Mouse (Mus musculus) embryonic facial prominence, embryonic 14.5 days (tissue): Measurements from ENCODE around the gene Bud13. TPM values are rescaled to one million over a fixed set of nuclear protein-coding genes. Genes with fewer than 3 reads are reported as not detected.

ENCODE experiments used
- ATAC-seq: fragments of 200-750 bp; cut with Nextera tagmentation; 2 replicates; pipeline ENCODE4 v1.8.0; 2017; ENCODE audit warnings: low read depth, moderate number of reproducible peaks, moderate TSS enrichment
- DNase-seq: peaks from one replicate; pipeline ENCODE4 v3.0.0-alpha.2; 2015; ENCODE audit warnings: low spot score
- H3K27ac ChIP-seq: fragments of 300-500 bp; sonication (generic); replicated peaks from 2 replicates; pipeline ENCODE4 v1.5.1; 2014; ENCODE audit warnings: low read depth, mild to moderate bottlenecking, low read length, moderate library complexity
- H3K27me3 ChIP-seq: fragments of 300-500 bp; sonication (generic); replicated peaks from 2 replicates; pipeline ENCODE4 v1.6.1; 2014; ENCODE audit warnings: low read length; ENCODE audit not compliant: control insufficient read depth, insufficient read depth
- H3K36me3 ChIP-seq: fragments of 300-500 bp; sonication (generic); 2 replicates; pipeline ENCODE4 v1.6.1; 2014; ENCODE audit warnings: low read length, mixed read lengths; ENCODE audit not compliant: control insufficient read depth, insufficient read depth
- H3K4me1 ChIP-seq: fragments of 300-500 bp; sonication (generic); 2 replicates; pipeline ENCODE4 v1.6.1; 2014; ENCODE audit warnings: antibody characterized with exemption, low read length; ENCODE audit not compliant: control insufficient read depth, insufficient read depth
- H3K4me2 ChIP-seq: fragments of 300-500 bp; sonication (generic); 2 replicates; pipeline ENCODE4 v1.6.1; 2014; ENCODE audit warnings: low read depth, mild to moderate bottlenecking, low read length, moderate library complexity, mixed read lengths
- H3K4me3 ChIP-seq: fragments of 300-500 bp; sonication (generic); 2 replicates; pipeline ENCODE4 v1.5.1; 2014; ENCODE audit warnings: low read depth, mild to moderate bottlenecking, low read length
- H3K9ac ChIP-seq: fragments of 300-500 bp; sonication (generic); 2 replicates; pipeline ENCODE4 v1.6.1; 2014; ENCODE audit warnings: low read depth, mild to moderate bottlenecking, low read length, moderate library complexity, mixed read lengths
- H3K9me3 ChIP-seq: fragments of 300-500 bp; sonication (generic); 2 replicates; pipeline ENCODE4 v1.6.1; 2016; ENCODE audit warnings: low read length; ENCODE audit not compliant: control insufficient read depth
- WGBS: fragments of 180-500 bp; shearing (Covaris S2); extraction: QIAGEN DNeasy Blood & Tissue Kit; methylation state at CpG from one replicate; pipeline ENCODE4 v1.1.7; 2014; 5-methylcytosine and 5-hydroxymethylcytosine counted together
- polyA plus RNA-seq: library from polyadenylated mRNA; unstranded; fragments of >200 nt; fragmentation: Nextera tagmentation; extraction: Ambion mirVana; gene quantifications from 2 replicates; pipeline ENCODE4 v1.2.1, GENCODE M21; 2014

Bud13 gene
- polyA plus RNA-seq, 1 experiment from 2014 or later = 19.1 TPM

- Histone ChIP-seq H3K27ac (no peak overlapping the region; the same call in 1 of the 2 replicates), H3K4me1 (peaks cover 17% of the 10 kb centered on the region; the same call in 1 of the 2 replicates), H3K36me3 (no peaks in the 10 kb centered on the region), H3K4me3 (no peak overlapping the region), H3K9me3 (no peaks in the 10 kb centered on the region), H3K27me3 (no peaks in the 10 kb centered on the region; the same call in 1 of the 2 replicates), H3K9ac (peak overlapping the region; percentile 66; the same call in 1 of the 2 replicates), H3K4me2 (peak overlapping the region; percentile 60)
- no peak for ATAC-seq
- 67% methylated on average over 25 of the region's 25 CpGs for WGBS
- DNase-seq = no peak
Measured at GRCm38 (mm10) chr9:46327706-46328571, 45.1 kb downstream of the Bud13 start.

DNA sequence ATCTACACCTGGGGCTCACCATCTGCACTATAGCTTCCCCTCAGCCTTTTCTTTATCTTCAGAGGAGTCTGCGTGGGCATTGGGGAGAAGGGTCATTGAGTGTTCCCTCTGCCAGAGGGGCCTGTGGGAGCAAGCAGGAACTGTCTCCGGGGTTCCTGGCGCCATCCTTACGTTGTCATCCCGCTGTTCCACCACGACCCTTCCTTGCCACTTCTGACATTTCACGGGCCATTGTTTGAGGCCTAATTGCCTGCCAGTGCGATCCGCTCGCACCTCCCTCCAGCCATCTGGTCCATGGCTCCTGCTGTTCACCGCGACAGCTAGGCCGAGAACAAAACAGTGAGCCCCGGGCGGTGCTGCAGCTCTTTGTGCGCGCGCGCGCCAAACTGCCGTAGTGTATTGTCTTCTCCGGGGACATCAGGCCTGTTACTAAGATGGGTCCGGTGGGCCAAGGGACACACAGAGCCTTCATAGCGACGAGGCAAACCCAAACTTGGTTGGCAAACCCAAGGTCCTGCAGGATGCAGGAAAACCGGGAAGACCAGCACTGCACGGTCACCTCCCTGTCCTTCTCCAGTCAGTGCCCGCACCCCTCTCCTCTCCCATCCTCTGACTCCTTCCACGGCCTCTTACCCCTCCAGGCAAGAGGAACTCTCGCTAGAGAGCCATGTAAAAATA is 45.9 kb downstream of the Bud13 start:
- ATAC-seq = peak; percentile 80
- 6% methylated on average over 30 of the region's 30 CpGs for whole genome bisulfite sequencing
- peak overlapping the region; percentile 66 for H3K9ac ChIP-seq
- peak overlapping the region; percentile 60 for H3K4me2 ChIP-seq
- peak overlapping the region; percentile 65 for H3K27ac ChIP-seq
- no peaks in the 10 kb centered on the region; the same call in 1 of the 2 replicates for H3K27me3 ChIP-seq
- H3K36me3 ChIP-seq = no peaks in the 10 kb centered on the region
- DNase-seq = peak; percentile 83
- peak overlapping the region; percentile 29 for H3K4me3 ChIP-seq
- no peaks in the 10 kb centered on the region for H3K9me3 ChIP-seq
- peaks cover 17% of the 10 kb centered on the region; the same call in 1 of the 2 replicates for H3K4me1 ChIP-seq

GRCm38 (mm10) chr9:46329250-46329648 is 46.4 kb downstream of the Bud13 start:
- ATAC-seq (peak; percentile 60; the same call in 1 of the 2 replicates), DNase-seq (peak; percentile 43)
- 6% methylated on average over 19 of the region's 19 CpGs for WGBS
- Histone ChIP-seq H3K27me3 (no peaks in the 10 kb centered on the region; the same call in 1 of the 2 replicates), H3K9me3 (no peaks in the 10 kb centered on the region), H3K27ac (peak overlapping the region; percentile 65), H3K36me3 (no peaks in the 10 kb centered on the region), H3K9ac (peak overlapping the region; percentile 66), H3K4me2 (peak overlapping the region; percentile 60), H3K4me3 (peak overlapping the region; percentile 29), H3K4me1 (peaks cover 17% of the 10 kb centered on the region; the same call in 1 of the 2 replicates)

DNA sequence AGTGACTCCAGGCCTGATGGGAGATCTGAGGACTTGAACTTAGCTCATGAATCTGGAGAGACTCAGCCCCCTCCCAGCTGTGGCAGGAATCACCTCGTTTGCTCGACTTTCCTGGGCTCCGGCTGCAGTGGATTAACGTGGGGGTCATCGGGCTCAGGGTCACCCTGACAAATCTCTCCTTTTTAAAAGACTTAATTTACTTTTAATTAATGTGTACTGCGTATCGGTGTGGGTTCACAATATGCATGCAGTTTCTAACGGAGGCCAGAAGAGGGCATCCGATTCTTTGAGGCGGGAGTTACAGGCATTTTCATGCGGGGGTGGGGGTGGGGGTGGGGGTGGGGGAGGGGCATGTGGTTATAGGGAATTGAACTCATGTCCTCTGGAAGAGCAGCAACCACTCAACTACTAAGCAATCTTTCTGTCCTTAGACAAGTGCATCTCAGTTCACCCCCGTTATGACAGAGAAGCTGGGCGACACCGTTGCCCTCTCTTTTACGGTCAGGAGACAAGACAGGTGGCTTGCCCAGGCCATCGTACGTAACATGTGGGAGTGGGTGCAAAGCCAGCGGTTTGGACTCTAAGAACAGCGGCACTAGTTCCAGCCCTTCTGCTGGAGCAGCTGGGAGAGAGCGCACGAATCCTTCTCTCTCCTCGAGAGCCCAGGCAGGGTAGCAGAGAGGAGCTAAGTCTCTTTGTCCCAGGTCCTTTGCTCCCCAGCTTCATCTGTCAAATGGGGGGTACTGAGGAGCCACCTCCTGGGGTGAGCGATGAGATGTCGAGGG is 47.2 kb downstream of the Bud13 start:
- no peak for ATAC-seq
- H3K9me3 ChIP-seq = no peaks in the 10 kb centered on the region
- no peaks in the 10 kb centered on the region for H3K36me3 ChIP-seq
- H3K4me2 ChIP-seq = peak overlapping the region; percentile 60; the same call in 1 of the 2 replicates
- peaks cover 17% of the 10 kb centered on the region; the same call in 1 of the 2 replicates for H3K4me1 ChIP-seq
- H3K27me3 ChIP-seq = no peaks in the 10 kb centered on the region; the same call in 1 of the 2 replicates
- WGBS = 26% methylated on average over 24 of the region's 24 CpGs
- no peak for DNase-seq
- no peak overlapping the region for H3K9ac ChIP-seq
- H3K4me3 ChIP-seq = no peak overlapping the region
- no peak overlapping the region for H3K27ac ChIP-seq

DNA sequence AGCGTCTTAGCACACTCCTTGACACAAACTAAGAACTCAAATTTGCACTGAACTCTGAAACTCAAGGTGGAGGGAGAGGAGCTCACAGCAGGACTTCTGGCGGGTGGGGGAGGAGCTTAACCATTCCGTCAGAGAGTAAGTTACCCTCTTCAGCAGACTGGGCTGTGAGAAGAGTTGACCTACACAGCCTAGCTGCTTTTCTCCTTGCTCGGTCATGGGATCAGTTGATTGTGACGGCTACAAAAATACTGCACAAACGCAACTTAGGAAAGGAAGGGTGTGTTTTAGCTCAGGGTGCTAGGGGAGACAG is 47.7 kb downstream of the Bud13 start:
- Histone ChIP-seq H3K27me3 (no peaks in the 10 kb centered on the region; the same call in none of the 2 replicates), H3K27ac (no peak overlapping the region), H3K36me3 (no peaks in the 10 kb centered on the region), H3K9ac (no peak overlapping the region), H3K4me2 (no peak overlapping the region), H3K4me1 (peaks cover 17% of the 10 kb centered on the region; the same call in 1 of the 2 replicates), H3K9me3 (no peaks in the 10 kb centered on the region), H3K4me3 (no peak overlapping the region)
- 56% methylated on average over 6 of the region's 6 CpGs for WGBS
- DNase-seq (no peak), ATAC-seq (no peak)

DNA sequence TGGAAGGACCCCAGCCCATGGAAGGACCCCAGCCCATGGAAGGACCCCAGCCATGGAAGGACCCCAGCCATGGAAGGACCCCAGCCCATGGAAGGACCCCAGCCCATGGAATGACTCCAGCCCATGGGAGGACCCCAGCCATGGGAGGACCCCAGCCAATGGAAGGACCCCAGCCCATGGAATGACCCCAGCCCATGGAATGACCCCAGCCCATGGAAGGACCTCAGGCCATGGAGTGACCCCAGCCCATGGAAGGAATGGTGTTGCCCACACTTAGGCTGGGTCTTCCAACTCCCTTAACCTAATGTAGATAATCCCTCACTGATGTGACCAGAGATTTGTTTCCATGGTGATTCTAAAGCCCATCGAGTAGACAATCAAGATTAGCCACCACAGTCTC is 48.5 kb downstream of the Bud13 start:
- Histone ChIP-seq H3K36me3 (no peaks in the 10 kb centered on the region), H3K9ac (no peak overlapping the region), H3K4me2 (no peak overlapping the region), H3K4me3 (no peak overlapping the region), H3K27ac (no peak overlapping the region), H3K9me3 (no peaks in the 10 kb centered on the region), H3K4me1 (peaks cover 17% of the 10 kb centered on the region; the same call in 1 of the 2 replicates), H3K27me3 (no peaks in the 10 kb centered on the region; the same call in none of the 2 replicates)
- 83% methylated on average over 1 of the region's 1 CpGs for WGBS
- DNase-seq (no peak), ATAC-seq (no peak)

- Histone ChIP-seq H3K27me3 (no peaks in the 10 kb centered on the region; the same call in none of the 2 replicates), H3K27ac (no peak overlapping the region), H3K4me2 (no peak overlapping the region), H3K4me3 (no peak overlapping the region), H3K36me3 (no peaks in the 10 kb centered on the region), H3K9ac (no peak overlapping the region), H3K9me3 (no peaks in the 10 kb centered on the region), H3K4me1 (peaks cover 4% of the 10 kb centered on the region; the same call in 1 of the 2 replicates)
- 27% methylated on average over 22 of the region's 26 CpGs for WGBS
- DNase-seq (no peak), ATAC-seq (0 out of 2 replicates have a peak, but pooled peaks have one; percentile 12)
Measured at GRCm38 (mm10) chr9:46334471-46335025, 51.7 kb downstream of the Bud13 start.
